ENCODE assay signal across 26 mouse cellular contexts in genomic region chr16:93341791-93342190, GRCm38 (mm10).
DNase-seq lines count a peak whose midpoint lies in the region; ATAC-seq and TF ChIP-seq lines count a peak whose summit lies in the region.
"Had no signal": no experiment of that assay in that cellular context is flagged by ENCODE, and none has a peak within 500 bp of the region (broad histone marks: within the 10 kb centered on the region; RNA-seq: fewer than 3 reads in every experiment).

No protein-coding gene starts in this region.

- no peaks in the 10 kb centered on the region for H3K36me3 ChIP-seq in hindbrain, postnatal 0 days (ENCODE audit: insufficient read depth, low read length)
- no peaks in the 10 kb centered on the region for H3K36me3 ChIP-seq in hindbrain, embryonic 11.5 days (ENCODE audit: control insufficient read depth, insufficient read depth, low read length)
- no peaks in the 10 kb centered on the region for H3K36me3 ChIP-seq in liver, postnatal 0 days (replicated peaks; ENCODE audit: insufficient read depth, low read length)
- H3K36me3 ChIP-seq: forebrain, embryonic 10.5 days; G1E; hindbrain, embryonic 10.5 days had no signal

- WGBS in hindbrain, postnatal 0 days = 79% methylated on average over 2 of the region's 2 CpGs
- WGBS in hindbrain, embryonic 11.5 days = 78% methylated on average over 2 of the region's 2 CpGs
- 76% methylated on average over 2 of the region's 2 CpGs for WGBS in liver, postnatal 0 days (ENCODE audit: insufficient replicate concordance)

- H3K27me3 ChIP-seq in hindbrain, postnatal 0 days (ENCODE audit: insufficient read depth, low read length) = no peaks in the 10 kb centered on the region
- no peaks in the 10 kb centered on the region for H3K27me3 ChIP-seq in hindbrain, embryonic 11.5 days (ENCODE audit: control insufficient read depth, insufficient read depth, low read length)
- H3K27me3 ChIP-seq in liver, postnatal 0 days (ENCODE audit: insufficient read depth, low read length) = no peaks in the 10 kb centered on the region
- H3K27me3 ChIP-seq: CH12.LX; forebrain, embryonic 13.5 days had no signal

- no peak overlapping the region for H3K9ac ChIP-seq in hindbrain, postnatal 0 days (replicated peaks; ENCODE audit: low read length)
- H3K9ac ChIP-seq in hindbrain, embryonic 11.5 days (ENCODE audit: low read depth, low read length) = no peak overlapping the region
- H3K9ac ChIP-seq in liver, postnatal 0 days (replicated peaks) = no peak overlapping the region
- H3K9ac ChIP-seq: forebrain, embryonic 13.5 days; hindbrain, embryonic 14.5 days had no signal

- no peaks in the 10 kb centered on the region for H3K4me1 ChIP-seq in hindbrain, postnatal 0 days (ENCODE audit: insufficient read depth, low read length)
- no peaks in the 10 kb centered on the region for H3K4me1 ChIP-seq in hindbrain, embryonic 11.5 days (replicated peaks; ENCODE audit: control insufficient read depth, insufficient read depth, low read length)
- H3K4me1 ChIP-seq in liver, postnatal 0 days (ENCODE audit: insufficient read depth) = no peaks in the 10 kb centered on the region
- H3K4me1 ChIP-seq: forebrain, embryonic 10.5 days; forebrain, embryonic 13.5 days had no signal

- DNase-seq in hindbrain, postnatal 0 days (ENCODE audit: low spot score) = peak; percentile 19
- no peak for DNase-seq in hindbrain, embryonic 11.5 days (ENCODE audit: low spot score)
- DNase-seq in lung, postnatal 36 days = peak; percentile 5
- DNase-seq in lung, adult 18-20 months = no peak
- peak; percentile 37 for DNase-seq in NIH3T3 (ENCODE audit: low read depth)
- DNase-seq in liver, postnatal 0 days = no peak
- DNase-seq in left cerebral cortex, adult 18-20 months (ENCODE audit: low spot score in 2 of 2) = no peak
- DNase-seq: adrenal gland, postnatal 10 days; B cell, adult 2 months; cerebellum, adult 11-12 months; cerebellum, adult 8-10 months; cerebellum, postnatal 10 days; cerebellum, postnatal 36 days; gastrocnemius, adult 2 months; gastrocnemius, postnatal 14 days; heart, adult 11 months had no signal

- TF ChIP-seq EP300 in liver, postnatal 0 days (IDR thresholded peaks at IDR 0.05; ENCODE audit: low read depth) = no peak

- ATAC-seq in hindbrain, postnatal 0 days = peak; percentile 27; the same call in 1 of the 2 replicates
- no peak for ATAC-seq in hindbrain, embryonic 11.5 days (ENCODE audit: low FRiP score)
- ATAC-seq in liver, postnatal 0 days = 0 out of 2 replicates have a peak, but pooled peaks have one; percentile 25
- ATAC-seq in frontal cortex, adult (ENCODE audit: low TSS enrichment) = no peak
- ATAC-seq: forebrain, embryonic 13.5 days; forebrain, embryonic 16.5 days; intestine, postnatal 0 days had no signal

- H3K4me3 ChIP-seq in hindbrain, postnatal 0 days (ENCODE audit: low read length) = no peak overlapping the region
- H3K4me3 ChIP-seq in hindbrain, embryonic 11.5 days (ENCODE audit: low read depth, low read length) = no peak overlapping the region
- H3K4me3 ChIP-seq in liver, postnatal 0 days (ENCODE audit: low read depth, low read length) = no peak overlapping the region
- H3K4me3 ChIP-seq: forebrain, embryonic 10.5 days; forebrain, embryonic 13.5 days; gastrocnemius, adult 2 months; hindbrain, embryonic 10.5 days had no signal

- no peak overlapping the region for H3K27ac ChIP-seq in hindbrain, postnatal 0 days
- no peak overlapping the region for H3K27ac ChIP-seq in hindbrain, embryonic 11.5 days (ENCODE audit: low read depth, low read length)
- no peak overlapping the region for H3K27ac ChIP-seq in liver, postnatal 0 days (ENCODE audit: low read depth)
- H3K27ac ChIP-seq: forebrain, embryonic 10.5 days; forebrain, embryonic 13.5 days; gastrocnemius, adult 2 months; hindbrain, embryonic 10.5 days; hindbrain, embryonic 14.5 days had no signal

- no peaks in the 10 kb centered on the region for H3K9me3 ChIP-seq in hindbrain, postnatal 0 days (ENCODE audit: low read length)
- no peaks in the 10 kb centered on the region for H3K9me3 ChIP-seq in hindbrain, embryonic 11.5 days (ENCODE audit: control insufficient read depth, low read length)
- H3K9me3 ChIP-seq in liver, postnatal 0 days (ENCODE audit: low read length) = no peaks in the 10 kb centered on the region
- H3K9me3 ChIP-seq: forebrain, embryonic 10.5 days; forebrain, embryonic 13.5 days; G1E; hindbrain, embryonic 10.5 days had no signal

- no peak for TF ChIP-seq CTCF in hindbrain, postnatal 0 days (IDR thresholded peaks at IDR 0.05; ENCODE audit: low read depth)
- TF ChIP-seq CTCF in liver, postnatal 0 days (IDR thresholded peaks at IDR 0.05; ENCODE audit: low read depth) = no peak

- H3K4me2 ChIP-seq in hindbrain, postnatal 0 days (ENCODE audit: low read depth, low read length) = no peak overlapping the region
- H3K4me2 ChIP-seq in hindbrain, embryonic 11.5 days (replicated peaks; ENCODE audit: low read depth, low read length) = no peak overlapping the region
- H3K4me2 ChIP-seq in liver, postnatal 0 days (ENCODE audit: low read depth, low read length) = no peak overlapping the region
- H3K4me2 ChIP-seq: forebrain, embryonic 13.5 days; heart, embryonic 11.5 days; hindbrain, embryonic 14.5 days had no signal

Comparison
In these comparisons a context has a peak if more than half of its experiments do, and no peak if none do; other contexts are left out.
1. ATAC-seq: peak in hindbrain, postnatal 0 days (single experiment) and liver, postnatal 0 days (single experiment); none in hindbrain, embryonic 11.5 days (single experiment) and frontal cortex, adult (single experiment).
2. DNase-seq: peak in hindbrain, postnatal 0 days (single experiment), lung, postnatal 36 days (single experiment) and NIH3T3 (single experiment); none in hindbrain, embryonic 11.5 days (single experiment), lung, adult 18-20 months (0 of 2), liver, postnatal 0 days (single experiment) and left cerebral cortex, adult 18-20 months (0 of 2).